Mouse (Mus musculus) limb, embryonic 11.5 days (tissue): ENCODE results near the gene Nfyb. TPM values are rescaled to one million over a fixed set of nuclear protein-coding genes. Genes with fewer than 3 reads are reported as not detected.
A peak's percentile ranks its signal among the peaks of the same experiment; 100 is the strongest.

Experiments
- ATAC-seq: fragments of 200-750 bp; cut with Nextera tagmentation; 2 replicates; pipeline ENCODE4 v1.8.0; 2017; ENCODE audit warnings: low read depth; ENCODE audit not compliant: insufficient number of reproducible peaks, low FRiP score, low TSS enrichment
- DNase-seq: peaks from one replicate; pipeline ENCODE4 v3.0.0-alpha.2; 2015; ENCODE audit warnings: low spot score
- H3K27ac ChIP-seq: fragments of 300-500 bp; sonication (generic); replicated peaks from 2 replicates; pipeline ENCODE4 v1.5.1; 2014; ENCODE audit warnings: low read depth, mild to moderate bottlenecking, low read length
- H3K27me3 ChIP-seq: fragments of 300-500 bp; sonication (generic); 2 replicates; pipeline ENCODE4 v1.6.1; 2014; ENCODE audit warnings: mild to moderate bottlenecking, low read length, mixed read lengths; ENCODE audit not compliant: control insufficient read depth, insufficient read depth
- H3K36me3 ChIP-seq: fragments of 300-500 bp; sonication (generic); 2 replicates; pipeline ENCODE4 v1.6.1; 2014; ENCODE audit warnings: mild to moderate bottlenecking, low read length, moderate library complexity, mixed read lengths; ENCODE audit not compliant: control insufficient read depth, insufficient read depth
- H3K4me1 ChIP-seq: fragments of 300-500 bp; sonication (generic); 2 replicates; pipeline ENCODE4 v1.6.1; 2014; ENCODE audit warnings: low read length, mixed read lengths; ENCODE audit not compliant: control insufficient read depth, insufficient read depth
- H3K4me2 ChIP-seq: fragments of 300-500 bp; sonication (generic); 2 replicates; pipeline ENCODE4 v1.6.1; 2014; ENCODE audit warnings: low read depth, mild to moderate bottlenecking, moderate library complexity; ENCODE audit not compliant: severe bottlenecking
- H3K4me3 ChIP-seq: fragments of 300-500 bp; sonication (generic); 2 replicates; pipeline ENCODE4 v1.5.1; 2014; ENCODE audit warnings: low read depth, low read length
- H3K9ac ChIP-seq: fragments of 300-500 bp; sonication (generic); 2 replicates; pipeline ENCODE4 v1.6.1; 2014; ENCODE audit warnings: mild to moderate bottlenecking, low read length
- H3K9me3 ChIP-seq: fragments of 300-500 bp; sonication (generic); 2 replicates; pipeline ENCODE4 v1.6.1; 2016; ENCODE audit warnings: low read length; ENCODE audit not compliant: control insufficient read depth
- WGBS: fragments of 180-500 bp; shearing (Covaris S2); extraction: QIAGEN DNeasy Blood & Tissue Kit; methylation state at CpG from one replicate; pipeline ENCODE4 v1.1.7; 2014; 5-methylcytosine and 5-hydroxymethylcytosine counted together
- polyA plus RNA-seq: library from polyadenylated mRNA; unstranded; fragments of >200 nt; fragmentation: Nextera tagmentation; extraction: Ambion mirVana; gene quantifications from 2 replicates; pipeline ENCODE4 v1.2.1, GENCODE M21; 2014

Nfyb gene
- 74.4 and 84.4 TPM in 2 replicates for polyA plus RNA-seq

GRCm38 (mm10) chr10:82763840-82764631 lies at the start of gene Nfyb:
TSS of gene Nfyb (minus strand) at chr10:82764144.
- peak within 1 kb of the TSS; percentile 99 for H3K9ac ChIP-seq
- H3K27me3 ChIP-seq, result no peaks in the 10 kb centered on the region
- H3K4me1 ChIP-seq, result peaks cover 11% of the 10 kb centered on the region
- ATAC-seq (peak; percentile 94), DNase-seq (peak; percentile 99)
- H3K27ac ChIP-seq, result peak within 1 kb of the TSS; percentile 100
- no peaks in the 10 kb centered on the region for H3K9me3 ChIP-seq
- 0 out of 2 replicates have a peak, but pooled peaks cover 2% of the 10 kb centered on the region for H3K36me3 ChIP-seq
- peak within 1 kb of the TSS; percentile 75 for H3K4me2 ChIP-seq
- WGBS, result 1% methylated on average over 64 of the region's 68 CpGs
- peak within 1 kb of the TSS; percentile 87 for H3K4me3 ChIP-seq

GRCm38 (mm10) chr10:82811855-82812431 lies 48.0 kb upstream of the Nfyb start:
- peak; percentile 81 for ATAC-seq
- no peaks in the 10 kb centered on the region for H3K9me3 ChIP-seq
- no peaks in the 10 kb centered on the region for H3K4me1 ChIP-seq
- peak overlapping the region; percentile 51 for H3K4me3 ChIP-seq
- peak overlapping the region; percentile 53 for H3K4me2 ChIP-seq
- H3K9ac ChIP-seq, result peak overlapping the region; percentile 62
- no peaks in the 10 kb centered on the region for H3K36me3 ChIP-seq
- no peaks in the 10 kb centered on the region for H3K27me3 ChIP-seq
- no peak overlapping the region for H3K27ac ChIP-seq
- 6% methylated on average over 50 of the region's 52 CpGs for WGBS
- DNase-seq, result peak; percentile 88

DNA sequence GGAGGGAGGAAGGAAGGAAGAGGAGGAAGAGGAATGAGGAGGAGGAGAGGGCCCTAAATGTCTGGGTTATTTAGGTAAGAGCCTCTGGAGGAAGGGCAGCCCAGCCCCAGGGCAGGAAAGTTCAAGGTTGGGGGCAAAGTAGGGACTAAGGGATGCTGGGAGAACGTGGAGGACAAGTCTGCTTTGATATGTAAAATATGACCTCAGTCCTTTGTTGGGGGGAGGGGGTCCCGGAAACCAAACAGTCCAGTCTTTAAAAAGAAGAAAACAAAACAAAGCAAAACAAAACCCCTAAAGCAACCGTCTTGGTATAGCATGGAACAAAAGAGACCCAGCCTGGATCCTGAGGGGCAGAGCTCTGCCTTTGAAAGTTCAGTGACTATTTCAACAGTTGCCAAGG lies 45.4 kb upstream of the Nfyb start:
- no peak for ATAC-seq
- Histone ChIP-seq H3K27ac (no peak overlapping the region), H3K36me3 (no peaks in the 10 kb centered on the region), H3K4me2 (no peak overlapping the region), H3K4me3 (no peak overlapping the region), H3K9me3 (no peaks in the 10 kb centered on the region), H3K9ac (no peak overlapping the region), H3K27me3 (no peaks in the 10 kb centered on the region), H3K4me1 (no peaks in the 10 kb centered on the region)
- 43% methylated on average over 3 of the region's 3 CpGs for WGBS
- DNase-seq, result no peak

GRCm38 (mm10) chr10:82808891-82809290 lies 44.9 kb upstream of the Nfyb start:
- Histone ChIP-seq H3K4me1 (no peaks in the 10 kb centered on the region), H3K27ac (no peak overlapping the region), H3K4me2 (no peak overlapping the region), H3K9ac (no peak overlapping the region), H3K4me3 (no peak overlapping the region), H3K9me3 (no peaks in the 10 kb centered on the region), H3K27me3 (no peaks in the 10 kb centered on the region), H3K36me3 (no peaks in the 10 kb centered on the region)
- 82% methylated on average over 8 of the region's 8 CpGs for WGBS
- ATAC-seq (no peak), DNase-seq (no peak)

DNA sequence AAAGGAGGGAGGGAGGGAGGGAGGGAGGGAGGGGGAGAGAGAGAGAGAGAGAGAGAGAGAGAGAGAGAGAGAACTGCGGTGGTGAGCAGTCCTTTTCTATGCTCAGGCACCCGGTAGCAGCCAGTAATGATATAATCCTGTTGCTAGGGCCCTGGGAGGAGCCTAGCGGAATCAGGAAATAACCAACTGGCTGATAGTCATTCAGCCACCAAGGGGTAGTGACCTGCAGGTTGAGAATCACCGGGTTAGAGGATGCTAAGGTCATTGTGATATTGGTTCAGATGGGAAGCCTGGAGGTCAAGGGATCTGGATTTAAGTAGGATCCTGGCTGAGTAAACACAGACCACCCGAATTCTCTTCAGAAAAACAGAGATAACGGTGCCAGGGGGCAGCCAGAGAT lies 44.2 kb upstream of the Nfyb start:
- ATAC-seq, result no peak
- Histone ChIP-seq H3K27ac (no peak overlapping the region), H3K4me1 (no peaks in the 10 kb centered on the region), H3K4me2 (no peak overlapping the region), H3K4me3 (no peak overlapping the region), H3K36me3 (no peaks in the 10 kb centered on the region), H3K27me3 (no peaks in the 10 kb centered on the region), H3K9me3 (no peaks in the 10 kb centered on the region), H3K9ac (no peak overlapping the region)
- WGBS, result 45% methylated on average over 6 of the region's 6 CpGs
- DNase-seq, result no peak

- no peaks in the 10 kb centered on the region for H3K27me3 ChIP-seq
- no peaks in the 10 kb centered on the region for H3K36me3 ChIP-seq
- WGBS, result 86% methylated on average over 7 of the region's 7 CpGs
- no peak overlapping the region for H3K4me2 ChIP-seq
- DNase-seq, result no peak
- no peak overlapping the region for H3K4me3 ChIP-seq
- no peak for ATAC-seq
- no peaks in the 10 kb centered on the region for H3K9me3 ChIP-seq
- no peak overlapping the region for H3K9ac ChIP-seq
- no peaks in the 10 kb centered on the region for H3K4me1 ChIP-seq
- H3K27ac ChIP-seq, result no peak overlapping the region
Observed at GRCm38 (mm10) chr10:82807238-82807637, 43.3 kb upstream of the Nfyb start.

GRCm38 (mm10) chr10:82806414-82806813 lies 42.5 kb upstream of the Nfyb start:
- WGBS, result 86% methylated on average over 8 of the region's 8 CpGs
- no peak overlapping the region for H3K4me3 ChIP-seq

DNA sequence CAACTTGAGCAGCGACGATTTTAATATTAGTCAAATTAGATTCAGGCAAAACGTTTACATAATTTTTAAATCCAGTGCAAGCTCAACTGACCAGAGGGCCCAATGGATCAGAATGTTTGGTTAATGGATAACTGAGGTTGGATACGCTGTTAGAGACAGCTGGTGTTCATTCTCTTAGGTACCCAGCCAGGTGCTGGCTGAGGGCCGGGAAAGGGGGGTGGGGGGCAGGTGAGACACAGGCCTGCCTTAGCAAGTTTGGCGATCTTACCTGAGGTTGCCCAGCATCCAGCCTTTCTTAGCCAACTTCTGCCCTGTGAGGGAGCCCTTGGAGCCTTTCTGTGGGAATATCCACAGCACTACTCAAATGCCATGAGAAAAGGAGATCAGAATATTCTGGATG lies 41.2 kb upstream of the Nfyb start:
- ATAC-seq (no peak), DNase-seq (no peak)
- H3K4me3 ChIP-seq, result no peak overlapping the region
- H3K4me2 ChIP-seq, result no peak overlapping the region
- H3K4me1 ChIP-seq, result no peaks in the 10 kb centered on the region
- H3K9ac ChIP-seq, result no peak overlapping the region
- H3K27ac ChIP-seq, result no peak overlapping the region
- H3K27me3 ChIP-seq, result no peaks in the 10 kb centered on the region
- WGBS, result 84% methylated on average over 6 of the region's 6 CpGs
- no peaks in the 10 kb centered on the region for H3K36me3 ChIP-seq
- no peaks in the 10 kb centered on the region for H3K9me3 ChIP-seq

More at GRCm38 (mm10) chr10:82806414-82806813, 42.5 kb upstream of the Nfyb start:
- H3K27ac ChIP-seq, result no peak overlapping the region
- DNase-seq (no peak), ATAC-seq (no peak)
- H3K27me3 ChIP-seq, result no peaks in the 10 kb centered on the region
- no peaks in the 10 kb centered on the region for H3K9me3 ChIP-seq
- no peak overlapping the region for H3K4me2 ChIP-seq
- H3K9ac ChIP-seq, result no peak overlapping the region
- H3K36me3 ChIP-seq, result no peaks in the 10 kb centered on the region
- H3K4me1 ChIP-seq, result no peaks in the 10 kb centered on the region
